Mouse (Mus musculus): ENCODE data around the gene Foxf2.

DNA sequence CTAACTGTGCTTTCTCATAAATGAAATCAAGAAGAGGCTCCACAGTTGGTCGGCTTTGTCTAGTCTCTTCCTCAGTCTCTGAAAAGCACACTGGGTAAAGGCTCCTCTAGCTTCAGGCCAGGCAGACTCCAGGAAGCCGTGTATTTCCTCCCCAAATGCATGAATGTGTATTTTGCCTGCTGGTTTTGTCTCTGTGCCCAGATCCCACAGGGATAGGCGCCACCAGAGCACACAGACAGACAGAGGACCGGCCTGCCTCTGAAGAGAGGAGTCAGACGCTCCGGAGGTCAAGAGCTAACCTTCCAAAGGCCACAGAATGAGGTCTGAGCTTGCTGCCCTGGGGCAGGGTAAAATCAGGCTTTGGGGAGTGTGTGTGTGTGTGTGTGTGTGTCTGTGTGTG, 48.0 kb upstream of the Foxf2 start:
- TF ChIP-seq POLR2A (IDR thresholded peaks at IDR 0.05; ENCODE audit: insufficient read depth, low read depth, low read length) = no peak
- no peak for TF ChIP-seq CTCF (IDR thresholded peaks at IDR 0.05; ENCODE audit: insufficient read depth, low read depth, low read length)
